Mouse (Mus musculus): ENCODE data around the gene Leprot.

- TF ChIP-seq CTCF (IDR thresholded peaks at IDR 0.05; ENCODE audit: control insufficient read depth, insufficient read depth, low read length): no peak
- no peak for TF ChIP-seq POLR2A (IDR thresholded peaks at IDR 0.05; ENCODE audit: borderline replicate concordance, control insufficient read depth, low read depth, low read length)
These were observed 591 bp downstream of the Leprot start for GRCm38 (mm10) chr4:101647976-101648642.

Data from bone marrow, adult 2 months (tissue).